Mouse (Mus musculus) thymus, postnatal 14 days (tissue): Measurements from ENCODE around the gene Rab4b.

Experiments
- DNase-seq: peaks from one replicate; pipeline ENCODE4 v3.0.0; 2021

Rab4b gene

DNA sequence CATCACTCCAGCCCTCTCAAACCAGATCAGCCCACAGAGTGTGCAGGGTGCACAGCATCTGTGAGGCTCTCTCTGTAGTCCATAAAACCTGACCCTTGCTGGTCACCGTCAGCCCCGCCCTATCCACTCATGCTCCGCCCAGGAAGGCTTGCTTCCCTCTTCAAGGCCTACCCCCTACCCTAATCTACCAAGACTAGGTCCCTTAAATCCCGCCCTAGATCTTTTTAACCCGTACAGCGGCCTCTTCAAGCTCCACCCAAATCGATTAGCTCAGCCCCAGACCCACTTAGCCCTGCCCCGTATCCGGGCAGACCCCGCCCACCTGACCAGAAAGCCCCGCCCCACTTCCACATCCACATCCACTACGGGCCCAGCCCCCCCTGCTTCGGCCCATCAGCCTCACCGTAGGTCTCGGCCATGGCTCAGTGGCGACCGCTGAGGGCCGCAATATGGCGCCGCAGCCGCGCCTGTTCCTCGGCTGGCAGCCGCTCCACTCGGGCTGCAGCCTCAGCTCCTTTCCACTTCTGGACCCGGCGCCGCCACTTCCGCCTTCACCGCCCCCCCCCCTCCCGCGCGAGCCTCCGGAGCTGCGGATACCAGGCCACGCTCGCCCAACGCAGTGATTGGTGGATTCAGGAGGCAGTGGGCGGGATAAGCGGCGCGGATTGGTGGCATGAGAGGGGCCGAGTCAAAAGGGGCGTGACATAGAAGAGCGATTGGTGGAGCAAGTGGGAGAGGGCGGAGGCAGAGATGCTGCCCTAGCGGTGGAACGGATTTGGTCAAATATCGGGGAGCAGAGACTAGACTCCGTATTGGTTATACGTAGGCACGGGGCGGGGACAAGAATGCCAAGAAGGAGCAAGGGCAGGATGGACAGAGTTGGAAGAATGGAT is at the start of gene Rab4b:
TSS of gene Rab4b (minus strand) at position 573 of the 893 bp plus-strand sequence.
- peak; percentile 99 for DNase-seq

DNA sequence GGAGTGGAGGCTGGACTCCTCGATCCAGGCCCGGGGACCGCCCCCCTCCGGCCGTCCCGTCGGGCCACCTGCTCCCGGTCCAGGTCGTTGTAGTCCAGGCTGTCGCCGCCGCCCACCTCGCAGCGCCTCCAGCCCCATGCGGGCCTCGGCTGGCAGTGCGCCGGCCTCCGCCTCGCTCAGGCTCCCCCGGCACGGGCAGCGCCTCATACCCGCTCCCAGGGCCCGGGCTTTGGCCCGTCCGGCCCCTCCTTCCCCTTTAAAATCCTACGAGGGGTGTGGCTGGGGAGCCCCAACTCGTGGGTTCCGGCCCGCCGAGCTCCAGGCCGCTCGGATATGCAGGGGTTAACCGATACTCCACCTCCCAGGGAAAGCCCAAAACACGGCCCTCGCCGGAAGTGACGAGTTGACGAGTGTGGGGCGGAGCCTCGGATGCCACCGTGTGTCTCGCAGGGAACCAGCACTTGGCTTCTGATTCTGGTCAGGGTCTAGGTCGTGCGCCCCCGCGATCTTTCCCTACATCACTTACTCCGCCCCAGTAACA is 49.7 kb upstream of the Rab4b start, which contains the start of gene Itpkc:
TSS of gene Itpkc (minus strand) at position 381 of the 541 bp plus-strand sequence.
- DNase-seq, result peak; percentile 92

DNA sequence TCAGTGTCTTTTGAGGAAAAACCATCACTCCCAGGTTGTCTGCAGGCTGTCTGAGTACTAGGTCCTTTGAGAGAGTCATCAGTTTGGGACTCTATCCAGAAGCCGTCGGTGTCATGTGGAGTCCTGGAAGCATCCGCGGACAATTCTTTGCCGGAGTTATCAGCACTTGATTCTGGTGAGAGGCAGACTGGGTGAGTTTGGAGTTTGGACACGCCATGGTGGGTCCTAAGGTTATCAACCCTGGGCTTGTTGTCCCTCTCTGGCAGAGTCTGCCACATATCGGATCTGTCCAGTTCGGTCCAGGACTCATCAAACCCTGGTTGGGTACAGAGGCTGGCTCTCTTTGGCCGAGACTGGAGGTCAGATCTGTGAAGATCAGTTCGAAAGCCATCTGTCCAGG is 49.0 kb upstream of the Rab4b start:
- DNase-seq, result no peak

DNA sequence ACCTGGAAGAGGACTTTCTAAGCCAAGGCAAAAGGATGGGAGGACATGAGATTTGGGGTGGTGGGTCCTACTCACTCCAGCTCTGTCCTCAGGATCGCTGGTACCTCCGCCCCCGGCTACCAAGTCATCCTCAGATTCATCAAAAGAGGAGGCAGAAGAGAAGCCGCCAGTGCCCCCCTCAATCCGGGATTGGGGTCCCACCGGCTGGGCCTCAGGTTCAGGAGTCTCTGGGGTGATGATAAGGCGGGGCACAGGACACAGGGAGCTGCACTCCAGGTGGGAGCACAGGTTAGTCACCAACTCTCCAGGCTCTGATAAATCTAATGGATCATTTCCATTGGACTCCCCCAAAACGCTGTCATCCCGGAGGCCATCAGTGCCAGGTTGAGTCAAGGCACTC is 48.6 kb upstream of the Rab4b start:
- no peak for DNase-seq

DNA sequence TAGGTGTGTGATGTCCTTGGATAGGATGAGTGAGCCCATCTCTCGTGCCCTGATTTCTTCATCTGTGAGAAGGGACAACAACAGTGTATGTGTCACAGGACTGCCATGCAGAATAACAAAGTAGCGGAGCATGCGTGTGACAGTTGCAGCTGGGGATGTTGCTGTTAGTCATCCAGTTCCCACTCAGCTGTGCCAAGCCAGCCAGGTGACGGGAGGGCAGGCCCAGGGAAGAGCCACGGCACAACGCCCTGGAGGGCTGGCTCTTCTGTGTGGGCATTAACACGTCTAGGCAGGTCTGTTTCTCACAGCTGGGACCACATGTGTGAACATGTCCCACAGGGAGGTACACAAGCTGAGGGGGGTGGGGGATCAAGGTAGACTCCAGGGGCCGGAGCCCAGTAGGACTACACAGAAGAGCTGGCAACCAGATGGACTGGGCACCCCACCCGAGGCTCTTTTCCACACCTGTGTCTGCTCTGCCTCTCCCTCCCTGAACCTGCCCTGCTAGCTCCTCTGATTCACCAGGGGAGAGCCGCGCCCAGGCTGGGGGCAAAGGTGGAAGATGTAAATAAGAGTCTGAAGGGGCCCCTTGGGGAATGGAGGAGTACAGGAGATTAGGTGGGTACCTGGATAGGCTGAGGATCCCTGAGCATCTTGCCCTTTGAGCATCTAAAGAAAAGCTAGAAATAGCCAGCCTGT is 46.3 kb upstream of the Rab4b start:
- no peak for DNase-seq

DNA sequence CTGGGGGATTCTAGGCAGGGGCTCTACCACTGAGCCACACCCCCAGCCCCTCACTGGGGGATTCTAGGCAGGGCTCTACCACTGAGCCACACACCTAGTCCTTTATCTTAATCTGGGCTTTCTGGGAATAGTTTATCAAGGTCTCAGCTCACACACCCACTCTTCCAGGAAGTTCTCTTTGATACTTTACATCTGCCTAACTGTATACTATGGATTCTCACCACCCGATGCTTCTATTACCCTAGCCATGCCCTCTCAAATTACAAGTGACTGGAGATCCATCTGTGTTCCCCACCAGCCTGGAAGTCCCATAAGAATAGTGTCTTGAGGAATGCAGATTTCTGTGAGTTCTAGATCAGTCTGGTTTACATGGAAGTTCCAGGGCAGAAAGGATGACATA is 43.8 kb upstream of the Rab4b start:
- no peak for DNase-seq

DNA sequence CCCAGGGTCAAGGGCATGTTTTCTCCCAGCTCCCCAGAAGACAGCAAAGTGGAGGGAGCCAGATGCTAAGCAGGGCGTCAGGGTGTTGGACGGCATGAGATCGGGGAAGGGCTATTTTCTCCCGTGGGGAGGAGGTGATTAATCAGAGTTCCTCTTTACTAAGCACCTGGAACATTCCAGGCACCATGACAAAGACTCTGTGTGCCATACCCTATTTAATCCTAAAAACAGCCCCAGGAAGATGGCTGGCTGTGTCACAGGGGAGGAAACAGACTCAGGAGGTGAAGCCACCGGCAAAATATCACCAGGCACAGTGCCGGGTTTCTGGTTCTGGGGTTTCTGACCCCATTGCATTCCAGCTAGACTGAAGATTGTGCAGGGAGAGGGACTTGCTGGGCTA is 43.2 kb upstream of the Rab4b start:
- DNase-seq, result no peak

DNA sequence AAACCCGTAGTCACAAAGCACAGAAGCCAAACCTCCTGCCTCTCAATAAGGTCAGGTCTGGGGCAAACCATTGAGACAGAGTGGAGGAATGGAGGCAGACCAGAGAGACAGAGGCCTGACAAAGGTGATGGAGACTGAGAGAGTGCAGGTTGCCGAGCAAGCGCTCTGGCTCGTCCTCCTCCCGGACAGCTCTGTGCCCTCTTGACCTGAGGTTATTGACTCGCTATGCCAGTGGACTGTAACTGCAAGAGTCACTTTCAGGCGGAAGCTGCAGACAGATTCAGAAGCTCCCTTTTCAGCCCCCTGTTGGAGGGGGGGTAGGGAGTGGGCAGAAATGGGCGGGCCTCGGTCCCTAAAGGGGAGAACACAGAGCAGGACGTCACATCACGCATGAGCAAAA is 41.2 kb upstream of the Rab4b start:
- DNase-seq, result no peak

DNA sequence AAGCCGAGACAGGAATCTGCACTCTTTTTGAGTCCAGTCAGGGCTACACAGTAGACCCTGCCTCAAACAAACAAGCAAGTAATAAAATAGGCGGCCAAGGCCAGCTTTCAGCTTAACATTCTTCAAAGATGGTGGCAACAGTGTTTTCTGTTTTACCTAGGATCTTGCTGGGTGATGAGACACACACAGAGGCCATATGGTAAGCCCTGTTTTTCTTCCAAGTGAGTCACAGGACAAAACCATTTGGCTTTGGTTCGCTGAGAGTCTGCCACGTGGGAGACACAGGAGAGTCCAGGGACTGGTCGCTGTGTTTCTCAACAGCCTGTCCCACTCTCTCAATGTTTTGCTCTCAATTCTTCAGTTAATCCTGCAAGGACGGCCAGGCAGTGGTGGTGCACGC is 39.9 kb upstream of the Rab4b start:
- no peak for DNase-seq

DNA sequence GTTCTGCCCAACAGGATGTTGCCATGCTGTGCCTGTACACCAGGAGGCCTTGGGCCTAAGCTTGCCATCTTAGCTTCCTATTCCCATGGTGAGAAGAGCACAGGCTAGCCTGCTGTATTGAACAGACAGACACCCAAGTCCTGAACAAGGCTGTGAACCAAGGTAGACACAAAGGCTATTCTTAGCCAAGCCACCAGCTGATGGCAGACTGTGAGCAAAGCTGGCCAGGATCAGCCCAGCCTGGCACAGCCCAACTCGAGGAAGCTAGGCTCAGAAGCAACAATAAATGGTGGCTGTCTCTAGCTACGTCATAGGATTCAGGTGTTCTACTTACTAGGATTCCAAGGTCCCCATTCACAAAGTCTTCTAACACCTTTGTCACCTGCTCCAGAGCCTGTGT is 33.9 kb upstream of the Rab4b start:
- DNase-seq, result no peak

DNA sequence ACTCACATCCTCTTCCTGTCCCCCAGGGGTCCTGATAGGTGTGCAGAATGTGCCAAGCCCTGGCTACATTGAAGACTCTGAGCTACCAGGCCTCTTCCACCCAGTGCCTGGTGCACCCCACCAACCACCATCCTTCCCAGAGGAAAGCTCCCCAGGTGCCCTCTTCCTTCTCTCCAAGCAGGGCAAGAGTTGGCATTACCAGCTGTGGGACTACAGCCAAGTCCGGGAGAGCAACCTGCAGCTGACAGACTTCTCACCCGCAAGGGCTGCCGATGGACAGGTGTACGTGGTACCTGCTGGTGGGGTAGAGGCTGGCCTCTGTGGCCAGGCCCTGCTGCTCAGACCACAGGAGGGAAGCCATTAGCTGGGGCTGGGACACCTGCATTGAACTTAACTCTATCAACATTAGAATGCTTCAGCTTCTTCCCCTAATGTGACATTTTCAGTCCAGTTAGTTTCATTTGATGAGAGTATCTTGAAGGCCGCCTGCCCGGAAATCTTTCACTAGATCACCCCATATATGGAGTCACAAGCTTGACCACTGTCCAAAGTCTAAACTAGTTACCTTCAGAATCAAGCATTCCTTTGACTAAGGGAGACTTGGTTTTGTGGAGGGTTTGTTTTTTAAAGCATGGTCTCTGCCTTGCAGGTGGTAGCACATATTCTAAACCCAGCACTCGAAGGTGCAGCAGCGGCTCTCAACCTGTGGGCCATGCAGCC is 25.2 kb upstream of the Rab4b start:
- peak; percentile 4 for DNase-seq

DNA sequence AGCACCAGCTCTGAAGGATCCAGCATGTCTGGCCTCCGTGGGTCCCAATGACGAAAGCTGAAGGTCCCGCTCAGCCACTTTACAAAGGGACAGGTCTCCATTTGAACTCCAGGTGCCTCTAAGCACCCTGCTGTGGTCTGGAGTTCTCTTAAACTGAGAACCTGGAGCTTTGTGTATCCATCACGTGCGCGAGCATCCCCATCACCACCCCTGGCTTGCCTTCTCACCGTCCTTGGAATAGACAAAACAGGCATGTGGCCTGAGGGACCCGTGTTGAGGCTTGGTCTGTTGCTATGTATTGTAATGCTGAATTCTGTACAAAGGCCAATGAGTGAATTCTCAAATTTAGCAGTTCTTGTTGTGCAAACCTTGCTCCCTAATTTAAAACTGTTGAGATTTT is 20.1 kb upstream of the Rab4b start:
- no peak for DNase-seq

DNA sequence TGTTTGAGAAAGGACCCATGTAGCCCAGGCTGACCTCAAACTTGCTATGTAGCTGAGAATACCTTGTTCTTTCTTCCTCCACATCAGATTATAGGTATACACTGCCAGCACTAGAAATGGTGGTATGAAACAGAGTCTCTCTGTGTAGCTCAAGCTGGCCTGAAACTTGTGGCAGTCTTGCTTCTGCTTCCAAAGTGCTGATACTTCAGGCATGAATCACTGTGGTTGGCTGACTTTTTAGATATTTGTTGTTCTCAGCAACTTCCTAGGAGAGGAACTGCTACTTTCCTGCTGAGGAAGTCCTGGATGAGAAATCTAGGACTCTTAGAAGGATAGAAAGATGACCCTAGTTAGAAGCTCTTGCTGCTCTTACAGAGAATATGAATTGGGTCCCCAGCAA is 19.7 kb upstream of the Rab4b start:
- DNase-seq, result no peak

DNA sequence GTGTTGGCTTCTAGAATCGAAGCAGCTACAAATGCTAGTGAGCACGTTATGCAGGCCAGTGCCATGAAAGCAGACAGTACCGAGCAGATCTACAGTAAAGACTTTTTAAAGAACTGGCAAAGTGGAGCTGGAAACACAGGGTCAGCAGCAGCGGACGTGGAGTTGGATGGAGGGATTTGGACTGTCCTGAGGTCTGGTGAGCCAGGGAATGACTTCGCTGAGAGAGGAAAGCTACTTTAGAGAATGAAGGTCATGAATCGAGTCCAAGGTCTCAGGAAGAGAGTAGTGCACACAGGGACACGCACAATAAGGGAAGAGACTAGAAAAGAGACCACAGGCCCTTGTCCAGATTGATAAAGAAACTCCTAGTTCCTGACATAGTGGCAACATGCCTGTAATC is 18.9 kb upstream of the Rab4b start:
- DNase-seq, result no peak

DNA sequence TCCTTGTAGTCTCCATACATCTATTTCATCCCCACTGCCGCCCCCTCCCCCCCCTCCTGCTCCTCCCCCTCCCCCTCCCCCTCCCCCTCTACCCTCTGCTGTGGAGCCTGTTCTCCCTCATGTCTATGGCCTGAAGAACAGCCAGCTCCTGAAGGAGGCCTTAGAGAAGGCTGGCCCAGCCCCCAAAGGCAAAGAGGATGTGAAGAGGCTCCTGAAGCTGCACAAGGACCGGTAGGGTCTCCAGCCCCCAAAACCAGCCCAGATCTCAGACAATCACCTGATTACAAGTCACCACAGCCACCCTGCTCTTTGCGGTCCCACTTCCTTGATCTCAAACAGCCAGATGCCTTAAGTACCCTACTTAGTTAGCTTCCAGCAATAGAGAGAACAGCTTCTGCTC is 18.4 kb upstream of the Rab4b start:
- no peak for DNase-seq

DNA sequence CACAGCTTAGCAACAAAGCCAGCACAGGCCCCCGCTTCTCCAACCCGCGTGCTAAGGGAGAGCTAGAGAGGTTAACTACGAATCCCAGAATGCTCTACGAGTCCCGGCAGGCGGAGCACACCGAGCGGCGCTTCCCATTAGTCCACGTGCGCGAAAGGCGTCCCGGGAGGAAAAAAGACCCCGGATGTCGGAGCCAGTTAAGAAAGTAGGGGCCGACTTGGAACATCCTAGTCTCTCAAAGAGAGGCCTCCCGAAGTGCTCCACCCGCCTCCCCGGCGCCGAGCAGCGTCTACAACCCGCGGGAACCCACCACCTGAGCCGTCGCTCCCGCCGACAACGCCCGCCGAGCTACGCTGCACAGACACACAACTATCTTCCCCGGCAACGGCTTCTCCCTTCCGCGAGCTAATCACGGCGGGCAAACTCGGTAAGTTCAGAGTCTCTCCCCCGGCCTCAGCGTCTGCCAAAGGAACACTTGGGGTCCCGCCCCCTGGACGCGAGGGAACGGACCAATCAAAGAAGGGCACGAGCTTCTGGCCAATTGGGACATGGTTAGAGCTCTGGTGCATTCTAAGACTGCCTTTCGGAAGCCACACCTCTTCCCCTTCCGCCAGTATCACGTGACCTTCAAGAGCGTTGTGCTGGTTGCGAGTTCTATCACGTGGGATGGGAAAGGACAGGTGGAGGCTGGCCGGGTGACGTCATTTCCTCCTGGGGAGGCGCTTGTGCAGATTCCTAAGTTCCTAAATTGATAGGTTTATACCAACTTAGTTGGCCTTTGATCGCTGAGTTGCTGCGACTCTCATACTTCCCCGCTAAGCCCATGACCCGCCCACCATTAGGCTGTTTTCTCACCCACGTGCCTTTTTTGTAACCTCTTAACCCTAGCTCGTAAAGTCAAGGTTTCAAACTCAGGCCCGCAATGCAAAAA is 17.2 kb upstream of the Rab4b start, which contains the start of the genes BC024978 and Snrpa:
TSS of gene BC024978 (plus strand) at position 101 of the 931 bp plus-strand sequence.
TSS of gene Snrpa (minus strand) at position 591 of the 931 bp plus-strand sequence.
- peak; percentile 95 for DNase-seq

DNA sequence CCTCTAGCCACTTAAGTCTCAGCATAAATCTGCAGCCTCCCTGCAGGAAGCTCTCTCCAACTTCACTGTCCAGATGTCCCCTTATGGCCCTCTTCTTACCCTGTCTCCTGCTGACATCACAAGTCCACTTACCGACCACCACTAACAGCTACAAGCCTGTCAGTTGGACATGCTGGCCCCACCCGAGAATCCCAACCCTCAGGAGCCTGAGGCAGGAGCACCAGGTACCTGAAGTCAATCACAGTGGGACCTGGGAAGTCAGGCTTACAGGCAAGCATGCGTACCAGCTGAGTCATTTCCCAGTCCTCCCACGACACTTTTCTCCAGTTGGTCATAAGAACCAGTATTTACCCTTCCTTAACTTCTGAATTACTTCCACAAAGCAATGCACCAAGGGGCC is 15.0 kb upstream of the Rab4b start:
- no peak for DNase-seq

DNA sequence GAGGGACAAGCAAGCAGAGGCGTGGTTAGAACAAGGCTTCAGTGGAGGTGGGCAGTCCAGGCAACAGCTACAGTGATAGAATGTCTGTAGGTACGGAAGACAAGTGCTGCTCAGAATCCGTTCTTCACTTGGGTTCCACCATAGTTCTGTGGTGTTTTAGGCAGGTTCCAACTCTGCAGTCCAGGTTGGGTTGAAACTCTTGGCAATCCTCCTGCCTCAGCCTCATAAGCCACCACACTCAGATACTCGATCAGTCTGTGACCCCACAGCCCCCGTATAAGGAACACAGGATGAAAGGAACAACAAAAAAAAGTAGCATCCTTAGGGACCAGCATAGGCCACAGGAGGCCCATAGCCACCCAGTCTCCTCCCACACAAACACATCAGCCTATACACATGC is 13.7 kb upstream of the Rab4b start:
- DNase-seq, result no peak

DNA sequence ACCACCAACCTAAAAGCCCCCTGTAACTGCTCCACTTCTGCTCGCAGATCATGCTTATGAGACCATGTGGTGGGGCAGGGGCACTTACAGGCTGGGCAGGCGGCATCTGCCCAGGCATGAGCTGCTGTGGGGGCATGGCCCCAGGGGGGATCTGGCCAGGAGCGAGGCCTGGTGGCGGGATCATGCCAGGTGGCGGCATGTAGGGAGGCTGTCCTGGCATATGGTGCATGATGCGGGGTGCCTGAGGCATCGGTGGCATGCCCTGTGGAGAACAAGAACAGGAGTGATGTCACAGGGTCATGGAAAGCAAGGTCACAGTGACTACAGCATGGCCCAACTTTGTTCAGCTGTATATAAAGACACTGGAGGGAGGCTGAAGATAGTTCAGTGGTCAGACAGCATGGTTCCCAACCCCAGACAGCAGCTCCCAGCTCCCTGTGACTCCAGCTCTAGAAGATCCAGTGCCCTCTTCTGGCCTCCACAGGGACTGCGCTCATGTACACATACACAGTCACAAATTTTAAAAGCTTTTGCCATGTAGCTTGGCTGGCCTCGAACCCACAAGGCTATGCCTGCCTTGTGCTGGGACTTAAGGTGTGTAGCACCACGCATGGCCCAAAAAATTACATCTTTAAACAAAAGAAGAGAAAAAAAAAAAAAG is 10.7 kb upstream of the Rab4b start:
- no peak for DNase-seq

DNA sequence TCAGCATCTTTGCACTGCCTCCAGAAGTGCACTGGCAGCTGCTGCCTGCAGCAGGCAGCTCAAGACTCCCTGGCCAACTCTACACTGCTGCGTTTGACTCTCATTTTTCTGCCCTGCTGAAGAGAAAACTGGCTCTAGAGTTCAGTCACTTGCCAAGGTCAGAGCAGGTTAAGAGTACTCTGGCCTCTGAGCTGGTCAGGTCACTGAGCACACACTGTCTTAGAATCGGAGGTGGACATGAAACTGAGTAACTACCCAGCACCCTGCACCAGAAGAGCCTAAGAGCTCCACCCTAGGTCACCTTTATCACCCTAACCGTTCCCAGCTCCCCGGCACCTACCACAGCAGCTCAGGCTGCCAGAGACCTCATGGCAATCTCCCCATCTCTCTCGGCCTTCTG is 7.3 kb upstream of the Rab4b start:
- no peak for DNase-seq

DNA sequence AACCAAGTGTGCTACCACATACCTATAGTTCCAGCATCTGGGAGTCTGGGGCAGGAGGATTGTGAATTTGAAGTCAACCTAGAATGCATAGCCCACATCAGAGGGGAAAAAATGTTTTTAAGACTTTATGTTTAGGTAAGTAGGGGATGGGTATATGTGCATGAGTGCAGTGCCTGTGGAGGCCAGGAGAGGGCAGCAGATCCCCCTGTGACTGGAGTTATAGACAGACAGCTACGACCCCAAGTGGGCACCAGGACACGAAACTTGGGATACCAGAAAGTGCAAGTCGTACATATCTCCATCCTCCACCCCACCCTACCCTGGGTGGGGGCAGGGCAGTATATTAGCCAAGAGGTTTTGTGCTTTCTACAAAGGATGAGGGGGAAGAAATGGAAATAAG is 6.3 kb upstream of the Rab4b start:
- DNase-seq, result peak; percentile 62
